Mouse (Mus musculus): ENCODE data around the gene Alg3. TPM values are rescaled to one million over a fixed set of nuclear protein-coding genes. Genes with fewer than 3 reads are reported as not detected.

Gene Alg3
- total and polyA plus RNA-seq, 3 experiments = 17.2 to 81.1 (median 22.7) TPM

DNA sequence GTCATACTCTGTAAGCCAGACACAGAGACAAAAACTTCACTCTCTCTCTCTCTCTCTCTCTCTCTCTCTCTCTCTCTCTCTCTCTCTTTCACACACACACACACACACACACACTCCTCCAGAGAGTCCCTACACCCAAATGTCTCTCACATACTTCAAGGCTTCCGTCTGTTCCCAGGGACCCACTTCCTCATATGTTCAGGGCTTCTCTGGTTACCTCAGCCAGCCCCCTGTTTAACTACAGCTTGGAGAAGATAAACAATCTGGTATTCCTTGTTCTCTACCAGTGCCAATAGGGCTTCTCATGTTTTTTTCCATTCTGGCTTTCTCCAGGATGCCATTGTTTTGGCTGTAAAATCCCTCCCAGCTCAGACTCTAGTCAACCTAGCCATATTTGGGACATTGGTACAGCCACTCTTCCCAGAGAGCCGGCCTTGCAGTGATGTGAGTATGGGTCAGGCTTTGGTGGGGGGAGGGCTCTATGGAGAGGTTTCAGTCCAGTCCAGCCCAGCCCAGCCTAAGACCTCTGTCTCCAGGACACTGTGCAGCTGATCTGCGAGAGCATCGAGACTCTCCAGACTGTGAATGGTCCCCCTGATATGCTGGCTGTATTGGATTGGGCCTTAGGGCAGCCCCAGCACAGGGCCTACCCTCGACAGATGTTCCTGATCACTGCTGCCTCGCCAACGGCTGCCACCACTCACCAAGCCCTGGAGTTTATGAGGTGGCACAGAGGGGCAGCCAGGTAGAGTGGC, 14.7 kb downstream of the Alg3 start:
- Histone ChIP-seq H3K4me3 (replicated peaks in 1 of 3; ENCODE audit: low read depth in 2 of 3, low read length in 2 of 3, poor library complexity in 1 of 3) (no peak overlapping the region), H3K79me2 (replicated peaks; ENCODE audit: control insufficient read depth, extremely low read depth, insufficient read depth, poor library complexity, severe bottlenecking) (no peaks in the 10 kb centered on the region), H3K27me3 (replicated peaks) (peaks cover 38% of the 10 kb centered on the region), H3K4me2 (ENCODE audit: insufficient read depth, low read depth, poor library complexity, severe bottlenecking) (no peak overlapping the region), H3K4me1 (ENCODE audit: control insufficient read depth in 1 of 2, insufficient read depth in 2 of 2) (no peaks in the 10 kb centered on the region), H3K9me3 (replicated peaks; ENCODE audit: low read length) (no peaks in the 10 kb centered on the region), H3K27ac (ENCODE audit: insufficient read depth, low read depth) (no peak overlapping the region), H3K9ac (ENCODE audit: insufficient read depth, low read depth) (no peak overlapping the region), H3K36me3 (replicated peaks in 1 of 2; ENCODE audit: control insufficient read depth in 1 of 2, insufficient read depth in 1 of 2, low read length in 1 of 2) (no peaks in the 10 kb centered on the region)
- DNase-seq (ENCODE audit: extremely low read depth) = no peak
- TF ChIP-seq MYC (IDR thresholded peaks at IDR 0.05; ENCODE audit: low read depth, low read length) = no peak
- TF ChIP-seq UBTF (IDR thresholded peaks at IDR 0.05; ENCODE audit: low read depth, low read length) = no peak
- TF ChIP-seq KAT2A (IDR thresholded peaks at IDR 0.05; ENCODE audit: insufficient replicate concordance, low read length) = no peak
- no peak for TF ChIP-seq BHLHE40 (IDR thresholded peaks at IDR 0.05; ENCODE audit: low read depth, low read length)
- TF ChIP-seq MXI1 (IDR thresholded peaks at IDR 0.05; ENCODE audit: low read depth, low read length) = no peak
- no peak for TF ChIP-seq CHD1 (IDR thresholded peaks at IDR 0.05; ENCODE audit: low read depth, low read length)
- no peak for TF ChIP-seq NELFE (IDR thresholded peaks at IDR 0.05; ENCODE audit: low read depth, low read length)
- TF ChIP-seq TBP (conservative IDR thresholded peaks at IDR 0.05; ENCODE audit: low read depth, low read length) = no peak
- no peak for TF ChIP-seq RCOR1 (conservative IDR thresholded peaks at IDR 0.05; ENCODE audit: low read depth, low read length)
- no peak for TF ChIP-seq PAX5 (IDR thresholded peaks at IDR 0.05; ENCODE audit: low read length)
- no peak for TF ChIP-seq NRF1 (IDR thresholded peaks at IDR 0.05; ENCODE audit: low read depth, low read length)
- TF ChIP-seq ETS1 (conservative IDR thresholded peaks at IDR 0.05; ENCODE audit: low read depth, low read length) = no peak
- TF ChIP-seq E2F4 (IDR thresholded peaks at IDR 0.05; ENCODE audit: insufficient replicate concordance, low read depth, low read length) = no peak
- no peak for TF ChIP-seq POLR2A (IDR thresholded peaks at IDR 0.05; ENCODE audit: low read depth, low read length)
- TF ChIP-seq ZNF384 (IDR thresholded peaks at IDR 0.05; ENCODE audit: low read depth, low read length) = no peak
- no peak for TF ChIP-seq MAX (IDR thresholded peaks at IDR 0.05; ENCODE audit: low read length)
- TF ChIP-seq CTCF (conservative IDR thresholded peaks at IDR 0.05 in 1 of 2, IDR thresholded peaks at IDR 0.05 in 1 of 2; ENCODE audit: low read depth in 2 of 2, low read length in 2 of 2) = no peak
- no peak for TF ChIP-seq USF1 (IDR thresholded peaks at IDR 0.05; ENCODE audit: low read depth, low read length)
- no peak for TF ChIP-seq ZMIZ1 (IDR thresholded peaks at IDR 0.05; ENCODE audit: low read depth, low read length)
- no peak for TF ChIP-seq MEF2A (IDR thresholded peaks at IDR 0.05; ENCODE audit: borderline replicate concordance, low read depth, low read length)
- dilution Hi-C loops (cut with MboI; ENCODE audit: extremely low pct_ligation_motif_present, extremely low pct_unique_long_range_greater_than_20kb, low sequenced_read_pairs) = no loop called here
- in situ Hi-C loops (cut with MboI; ENCODE audit: low pct_ligation_motif_present, low pct_unique_long_range_greater_than_20kb, low sequenced_read_pairs) = no loop called here

DNA sequence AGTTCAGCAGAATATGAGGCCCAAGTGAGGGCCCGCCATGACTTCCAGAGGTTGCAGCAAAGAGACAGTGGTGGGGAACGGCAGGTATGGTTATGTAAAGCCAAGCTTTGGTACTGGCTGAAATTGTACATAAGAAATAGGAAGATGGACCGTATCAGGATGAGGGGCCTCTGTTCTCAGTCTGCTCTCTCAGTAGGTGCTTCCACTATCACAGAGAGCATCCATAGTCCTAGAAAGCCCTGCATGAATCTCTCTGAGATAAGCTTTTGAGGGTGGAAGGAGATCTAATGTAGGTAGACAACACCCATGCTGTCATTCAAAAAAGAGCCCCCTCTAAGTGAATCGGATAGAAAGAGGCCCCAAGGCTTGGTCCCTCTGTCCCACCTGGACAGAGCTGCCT, 15.8 kb downstream of the Alg3 start:
- no peak overlapping the region for H3K27ac ChIP-seq (ENCODE audit: insufficient read depth, low read depth)
- H3K9me3 ChIP-seq (replicated peaks; ENCODE audit: low read length) = peaks cover 4% of the 10 kb centered on the region
- no peaks in the 10 kb centered on the region for H3K79me2 ChIP-seq (replicated peaks; ENCODE audit: control insufficient read depth, extremely low read depth, insufficient read depth, poor library complexity, severe bottlenecking)
- dilution Hi-C loops (cut with MboI; ENCODE audit: extremely low pct_ligation_motif_present, extremely low pct_unique_long_range_greater_than_20kb, low sequenced_read_pairs) (no loop called here), in situ Hi-C loops (cut with MboI; ENCODE audit: low pct_ligation_motif_present, low pct_unique_long_range_greater_than_20kb, low sequenced_read_pairs) (no loop called here)
- no peak for DNase-seq (ENCODE audit: extremely low read depth)
- H3K27me3 ChIP-seq (replicated peaks) = peaks cover 48% of the 10 kb centered on the region
- no peak for TF ChIP-seq MAX (IDR thresholded peaks at IDR 0.05; ENCODE audit: low read length)
- TF ChIP-seq UBTF (IDR thresholded peaks at IDR 0.05; ENCODE audit: low read depth, low read length) = no peak
- no peaks in the 10 kb centered on the region for H3K4me1 ChIP-seq (ENCODE audit: control insufficient read depth in 1 of 2, insufficient read depth in 2 of 2)
- no peak overlapping the region for H3K4me2 ChIP-seq (ENCODE audit: insufficient read depth, low read depth, poor library complexity, severe bottlenecking)
- no peak overlapping the region for H3K9ac ChIP-seq (ENCODE audit: insufficient read depth, low read depth)
- H3K36me3 ChIP-seq (replicated peaks in 1 of 2; ENCODE audit: control insufficient read depth in 1 of 2, insufficient read depth in 1 of 2, low read length in 1 of 2) = no peaks in the 10 kb centered on the region
- no peak overlapping the region for H3K4me3 ChIP-seq (replicated peaks in 1 of 3; ENCODE audit: low read depth in 2 of 3, low read length in 2 of 3, poor library complexity in 1 of 3)

Measured in CH12.LX (cell line).